Mouse (Mus musculus) CH12.LX (cell line): ENCODE data around the gene Man1a. TPM values are rescaled to one million over a fixed set of nuclear protein-coding genes. Genes with fewer than 3 reads are reported as not detected.

ENCODE experiments used
- DNase-seq: peaks from one replicate; pipeline ENCODE4 v3.0.0-alpha.2; 2013; ENCODE audit errors: extremely low read depth
- H3K27ac ChIP-seq: 2 replicates; pipeline ENCODE4 v1.5.1; 2012; ENCODE audit warnings: low read depth, mild to moderate bottlenecking, control low read depth, moderate library complexity; ENCODE audit not compliant: insufficient read depth
- H3K27me3 ChIP-seq: replicated peaks from 2 replicates; pipeline ENCODE3; 2012; ENCODE audit warnings: inconsistent platforms
- H3K36me3 ChIP-seq, 2 experiments: replicated peaks in 1 of 2; 2 replicates each; pipeline versions ENCODE3 to v1.6.1; 2012; ENCODE audit warnings: inconsistent platforms in 1 of 2, low read length in 1 of 2, mild to moderate bottlenecking in 1 of 2, mixed read lengths in 1 of 2, moderate library complexity in 1 of 2; ENCODE audit not compliant: control insufficient read depth in 1 of 2, insufficient read depth in 1 of 2
- H3K4me1 ChIP-seq, 2 experiments: 2 replicates each; pipeline ENCODE4 v1.6.1; 2012; ENCODE audit warnings: inconsistent platforms in 1 of 2, moderate library complexity in 1 of 2; ENCODE audit not compliant: insufficient read depth in 2 of 2, control insufficient read depth in 1 of 2
- H3K4me2 ChIP-seq: 2 replicates; pipeline ENCODE4 v1.6.1; 2012; ENCODE audit warnings: low read depth, mild to moderate bottlenecking, control low read depth; ENCODE audit not compliant: poor library complexity, insufficient read depth, severe bottlenecking
- H3K4me3 ChIP-seq, 3 experiments: fragments of 150-350 bp in 1 of 3; sonication (generic) in 1 of 3; replicated peaks in 1 of 3; 2 replicates each; pipeline versions ENCODE3 to v1.5.1; 2011 to 2012; ENCODE audit warnings: low read depth in 2 of 3, low read length in 2 of 3, mild to moderate bottlenecking in 2 of 3, moderate library complexity in 2 of 3, control low read depth in 1 of 3, improper control_type of control experiment in 1 of 3, inconsistent platforms in 1 of 3, mixed read lengths in 1 of 3; ENCODE audit not compliant: poor library complexity in 1 of 3
- H3K79me2 ChIP-seq: replicated peaks from 2 replicates; pipeline ENCODE4 v1.6.1; 2012; ENCODE audit warnings: mild to moderate bottlenecking, moderate library complexity; ENCODE audit not compliant: control insufficient read depth, poor library complexity, insufficient read depth, severe bottlenecking; ENCODE audit errors: extremely low read depth
- H3K9ac ChIP-seq: 2 replicates; pipeline ENCODE4 v1.6.1; 2012; ENCODE audit warnings: low read depth, mild to moderate bottlenecking, control low read depth, moderate library complexity; ENCODE audit not compliant: insufficient read depth
- H3K9me3 ChIP-seq: replicated peaks from 2 replicates; pipeline ENCODE3; 2012; ENCODE audit warnings: low read length, inconsistent platforms, mixed read lengths
- CHD2 ChIP-seq: IDR thresholded peaks from 2 replicates; pipeline ENCODE4 v1.6.1; 2011; ENCODE audit warnings: low read length, improper control_type of control experiment
- CTCF ChIP-seq, 2 experiments: IDR thresholded peaks in 1 of 2; conservative IDR thresholded peaks in 1 of 2; 2 replicates each; pipeline ENCODE4 v1.5.1; 2011 to 2012; ENCODE audit warnings: low read depth in 2 of 2, low read length in 2 of 2, improper control_type of control experiment in 1 of 2, inconsistent platforms in 1 of 2, mild to moderate bottlenecking in 1 of 2, moderate library complexity in 1 of 2
- E2F4 ChIP-seq: IDR thresholded peaks from 2 replicates; pipeline ENCODE4 v1.6.1; 2011; ENCODE audit warnings: low read depth, low read length, improper control_type of control experiment; ENCODE audit not compliant: insufficient replicate concordance
- ELF1 ChIP-seq: IDR thresholded peaks from 2 replicates; pipeline ENCODE4 v1.6.1; 2014; ENCODE audit warnings: low read depth, mild to moderate bottlenecking, inconsistent platforms, low read length, improper control_type of control experiment
- EP300 ChIP-seq: IDR thresholded peaks from 2 replicates; pipeline ENCODE4 v1.6.1; 2011; ENCODE audit warnings: low read length, improper control_type of control experiment
- ETS1 ChIP-seq: conservative IDR thresholded peaks from 2 replicates; pipeline ENCODE4 v1.6.1; 2012; ENCODE audit warnings: low read depth, mild to moderate bottlenecking, inconsistent platforms, low read length, improper control_type of control experiment, moderate library complexity
- IRF4 ChIP-seq: IDR thresholded peaks from 2 replicates; pipeline ENCODE4 v1.6.1; 2014; ENCODE audit warnings: low read depth, mild to moderate bottlenecking, inconsistent platforms, low read length, improper control_type of control experiment
- JUN ChIP-seq: IDR thresholded peaks from 2 replicates; pipeline ENCODE4 v1.6.1; 2011; ENCODE audit warnings: low read depth, mild to moderate bottlenecking, low read length, improper control_type of control experiment, moderate library complexity; ENCODE audit not compliant: insufficient read depth
- JUND ChIP-seq: conservative IDR thresholded peaks from 2 replicates; pipeline ENCODE4 v1.6.1; 2011; ENCODE audit warnings: low read depth, low read length, improper control_type of control experiment
- KAT2A ChIP-seq: IDR thresholded peaks from 2 replicates; pipeline ENCODE4 v1.6.1; 2012; ENCODE audit warnings: low read length, improper control_type of control experiment, inconsistent platforms; ENCODE audit not compliant: insufficient replicate concordance
- MAFK ChIP-seq: IDR thresholded peaks from 2 replicates; pipeline ENCODE4 v1.6.1; 2011; ENCODE audit warnings: low read length, improper control_type of control experiment; ENCODE audit not compliant: insufficient replicate concordance
- MAZ ChIP-seq: IDR thresholded peaks from 2 replicates; pipeline ENCODE4 v1.6.1; 2012; ENCODE audit warnings: low read depth, mild to moderate bottlenecking, inconsistent platforms, low read length, improper control_type of control experiment, moderate library complexity
- MEF2A ChIP-seq: IDR thresholded peaks from 2 replicates; pipeline ENCODE4 v1.6.1; 2014; ENCODE audit warnings: low read depth, mild to moderate bottlenecking, inconsistent platforms, low read length, improper control_type of control experiment, borderline replicate concordance
- MXI1 ChIP-seq: IDR thresholded peaks from 2 replicates; pipeline ENCODE4 v1.6.1; 2011; ENCODE audit warnings: mild to moderate bottlenecking, low read depth, low read length, improper control_type of control experiment
- PAX5 ChIP-seq: IDR thresholded peaks from 2 replicates; pipeline ENCODE4 v1.6.1; 2012; ENCODE audit warnings: low read length, inconsistent platforms, mixed read lengths
- POLR2A ChIP-seq: IDR thresholded peaks from 2 replicates; pipeline ENCODE4 v1.6.1; 2011; ENCODE audit warnings: low read depth, mild to moderate bottlenecking, improper control_type of control experiment, low read length
- RAD21 ChIP-seq: IDR thresholded peaks from 2 replicates; pipeline ENCODE4 v1.6.1; 2011; ENCODE audit warnings: low read depth, mild to moderate bottlenecking, low read length, improper control_type of control experiment, moderate library complexity
- SIN3A ChIP-seq: IDR thresholded peaks from 2 replicates; pipeline ENCODE4 v1.6.1; 2012; ENCODE audit warnings: low read length, improper control_type of control experiment, inconsistent platforms
- SMC3 ChIP-seq: IDR thresholded peaks from 2 replicates; pipeline ENCODE4 v1.6.1; 2011; ENCODE audit warnings: low read depth, low read length, improper control_type of control experiment
- TCF12 ChIP-seq: IDR thresholded peaks from 2 replicates; pipeline ENCODE4 v1.6.1; 2014; ENCODE audit warnings: low read depth, mild to moderate bottlenecking, inconsistent platforms, low read length, improper control_type of control experiment
- UBTF ChIP-seq: IDR thresholded peaks from 2 replicates; pipeline ENCODE4 v1.6.1; 2012; ENCODE audit warnings: low read depth, mild to moderate bottlenecking, inconsistent platforms, low read length, improper control_type of control experiment, moderate library complexity
- USF1 ChIP-seq: IDR thresholded peaks from 2 replicates; pipeline ENCODE4 v1.6.1; 2014; ENCODE audit warnings: low read depth, mild to moderate bottlenecking, inconsistent platforms, low read length, improper control_type of control experiment
- USF2 ChIP-seq: conservative IDR thresholded peaks from 2 replicates; pipeline ENCODE4 v1.6.1; 2011; ENCODE audit warnings: low read depth, low read length, improper control_type of control experiment
- ZC3H11A ChIP-seq: IDR thresholded peaks from 2 replicates; pipeline ENCODE4 v1.6.1; 2012; ENCODE audit warnings: low read depth, mild to moderate bottlenecking, inconsistent platforms, low read length, improper control_type of control experiment
- ZKSCAN1 ChIP-seq: IDR thresholded peaks from 2 replicates; pipeline ENCODE4 v1.6.1; 2012; ENCODE audit warnings: low read depth, inconsistent platforms, low read length, improper control_type of control experiment, borderline replicate concordance
- ZNF384 ChIP-seq: IDR thresholded peaks from 2 replicates; pipeline ENCODE4 v1.6.1; 2012; ENCODE audit warnings: low read depth, low read length, improper control_type of control experiment, inconsistent platforms
- dilution Hi-C: fragments of 300-500 bp; cut with MboI; formaldehyde crosslinking; loops from 2 replicates; pipeline ENCODE4 v1.14.3; 2020; ENCODE audit warnings: low sequenced_read_pairs; ENCODE audit not compliant: extremely low pct_unique_long_range_greater_than_20kb, extremely low pct_ligation_motif_present
- in situ Hi-C: fragments of 300-500 bp; cut with MboI; formaldehyde crosslinking; loops from 3 replicates; pipeline ENCODE4 v1.14.3; 2019; ENCODE audit warnings: low sequenced_read_pairs, low pct_ligation_motif_present, low pct_unique_long_range_greater_than_20kb, mixed read lengths
- polyA plus RNA-seq: library from polyadenylated mRNA; unstranded; fragments of >175 nt; gene quantifications from 2 replicates; pipeline ENCODE4 v1.2.1, GENCODE M21; 2012; ENCODE audit warnings: low read depth; ENCODE audit not compliant: insufficient read length
- total RNA-seq, 2 experiments: library from RNA; depleted of rRNA; stranded (reverse); fragments of 300-350 nt in 1 of 2; fragments of >200 nt in 1 of 2; gene quantifications; 2 replicates each; pipeline ENCODE4 v1.2.3; 2012 to 2014

Man1a gene
- total and polyA plus RNA-seq, 3 experiments = 104 to 211 (median 191) TPM

GRCm38 (mm10) chr10:54013143-54013791, 63.1 kb downstream of the Man1a start:
- no peak for DNase-seq
- H3K27ac ChIP-seq = peak overlapping the region; percentile 77
- no peak overlapping the region for H3K9ac ChIP-seq
- no peaks in the 10 kb centered on the region for H3K9me3 ChIP-seq
- TF ChIP-seq CTCF (conservative IDR thresholded peaks at IDR 0.05 in 1 of 2, IDR thresholded peaks at IDR 0.05 in 1 of 2; ENCODE audit: low read depth in 2 of 2, low read length in 2 of 2) (no peak), CHD2 (peak; percentile 40; the same call in 1 of the 2 replicates)
- H3K36me3 ChIP-seq = peaks cover 25 to 52% of the 10 kb centered on the region in 2 experiments
- H3K4me2 ChIP-seq = no peak overlapping the region
- peaks cover 30% of the 10 kb centered on the region for H3K79me2 ChIP-seq
- in situ Hi-C loops (no loop called here), dilution Hi-C loops (no loop called here)
- H3K27me3 ChIP-seq = no peaks in the 10 kb centered on the region
- H3K4me1 ChIP-seq = peaks cover 18 to 90% of the 10 kb centered on the region in 2 experiments
- H3K4me3 ChIP-seq = no peak overlapping the region

GRCm38 (mm10) chr10:54009154-54009553, 67.3 kb downstream of the Man1a start:
- TF ChIP-seq IRF4 (no peak; the same call in 1 of the 2 replicates), USF1 (no peak), SIN3A (no peak), MAFK (no peak), POLR2A (no peak), CTCF (conservative IDR thresholded peaks at IDR 0.05 in 1 of 2, IDR thresholded peaks at IDR 0.05 in 1 of 2; ENCODE audit: low read depth in 2 of 2, low read length in 2 of 2) (no peak), MAZ (no peak), EP300 (peak; percentile 79), USF2 (no peak), MEF2A (0 out of 2 replicates have a peak, but pooled peaks have one; percentile 42), E2F4 (no peak), SMC3 (no peak), ETS1 (peak; percentile 32; the same call in 1 of the 2 replicates), ZC3H11A (no peak), ZNF384 (no peak), PAX5 (no peak), KAT2A (no peak), UBTF (no peak), JUN (peak; percentile 41; the same call in 1 of the 2 replicates), ELF1 (no peak), TCF12 (peak; percentile 82), MXI1 (no peak), ZKSCAN1 (no peak), JUND (peak; percentile 35; the same call in 1 of the 2 replicates), RAD21 (no peak)
- no peaks in the 10 kb centered on the region for H3K9me3 ChIP-seq
- peaks cover 24 to 87% of the 10 kb centered on the region in 2 experiments for H3K4me1 ChIP-seq
- H3K79me2 ChIP-seq = peaks cover 20% of the 10 kb centered on the region
- H3K27me3 ChIP-seq = no peaks in the 10 kb centered on the region
- H3K4me2 ChIP-seq = no peak overlapping the region; the same call in 1 of the 2 replicates
- no peak overlapping the region; the same call in 1 of the 2 replicates for H3K9ac ChIP-seq
- no peak overlapping the region for H3K27ac ChIP-seq
- H3K4me3 ChIP-seq = no peak overlapping the region
- in situ Hi-C loops (no loop called here), dilution Hi-C loops (no loop called here)
- DNase-seq = peak; percentile 51
- H3K36me3 ChIP-seq = peaks cover 20 to 39% of the 10 kb centered on the region in 2 experiments
